Mouse (Mus musculus) heart, embryonic 15.5 days (tissue): ENCODE results near the gene Ptpre. TPM values are rescaled to one million over a fixed set of nuclear protein-coding genes. Genes with fewer than 3 reads are reported as not detected.

Source experiments
- ATAC-seq: fragments of 200-750 bp; cut with Nextera tagmentation; replicated peaks from 2 replicates; pipeline ENCODE4 v1.8.0; 2017; ENCODE audit warnings: low read depth, moderate TSS enrichment; ENCODE audit not compliant: insufficient number of reproducible peaks, insufficient read depth, low FRiP score
- H3K27ac ChIP-seq: fragments of 300-500 bp; sonication (generic); 2 replicates; pipeline ENCODE4 v1.5.1; 2015; ENCODE audit warnings: mild to moderate bottlenecking, inconsistent platforms
- H3K27me3 ChIP-seq: fragments of 300-500 bp; sonication (generic); 2 replicates; pipeline ENCODE4 v1.6.1; 2015; ENCODE audit warnings: inconsistent platforms
- H3K36me3 ChIP-seq: fragments of 300-500 bp; sonication (generic); 2 replicates; pipeline ENCODE4 v1.6.1; 2015; ENCODE audit warnings: mild to moderate bottlenecking, inconsistent platforms
- H3K4me1 ChIP-seq: fragments of 300-500 bp; sonication (generic); replicated peaks from 2 replicates; pipeline ENCODE4 v1.6.1; 2015; ENCODE audit warnings: inconsistent platforms
- H3K4me2 ChIP-seq: fragments of 300-500 bp; sonication (generic); 2 replicates; pipeline ENCODE4 v1.6.1; 2015; ENCODE audit warnings: inconsistent platforms, mild to moderate bottlenecking, moderate library complexity
- H3K4me3 ChIP-seq: fragments of 300-500 bp; sonication (generic); 2 replicates; pipeline ENCODE4 v1.5.1; 2015; ENCODE audit warnings: mild to moderate bottlenecking, inconsistent platforms
- H3K9ac ChIP-seq: fragments of 300-500 bp; sonication (generic); 2 replicates; pipeline ENCODE4 v1.6.1; 2015; ENCODE audit warnings: mild to moderate bottlenecking, inconsistent platforms
- H3K9me3 ChIP-seq: fragments of 300-500 bp; sonication (generic); replicated peaks from 2 replicates; pipeline ENCODE4 v1.6.1; 2016; ENCODE audit warnings: inconsistent platforms
- WGBS: fragments of 180-500 bp; shearing (Covaris S2); methylation state at CpG from one replicate; pipeline ENCODE4 v1.1.7; 2015; ENCODE audit warnings: mixed read lengths; 5-methylcytosine and 5-hydroxymethylcytosine counted together
- polyA plus RNA-seq: library from polyadenylated mRNA; unstranded; fragments of >200 nt; fragmentation: Nextera tagmentation; extraction: Ambion mirVana; gene quantifications from 2 replicates; pipeline ENCODE4 v1.2.1, GENCODE M21; 2015

Ptpre gene
- polyA plus RNA-seq, 1 experiment from 2014 or later: 2.1 TPM

- no peak for ATAC-seq
- Histone ChIP-seq H3K4me1 (no peaks in the 10 kb centered on the region), H3K27me3 (peaks cover 26% of the 10 kb centered on the region), H3K4me2 (no peak overlapping the region), H3K4me3 (no peak overlapping the region), H3K9ac (no peak overlapping the region), H3K36me3 (no peaks in the 10 kb centered on the region), H3K27ac (no peak overlapping the region), H3K9me3 (no peaks in the 10 kb centered on the region)
- WGBS: 50% methylated on average over 8 of the region's 8 CpGs
Measured at GRCm38 (mm10) chr7:135631776-135632552, 94.7 kb downstream of the Ptpre start.

GRCm38 (mm10) chr7:135632716-135633258 is 95.5 kb downstream of the Ptpre start:
- Histone ChIP-seq H3K27ac (no peak overlapping the region), H3K4me3 (no peak overlapping the region), H3K9ac (no peak overlapping the region), H3K9me3 (no peaks in the 10 kb centered on the region), H3K4me2 (no peak overlapping the region), H3K27me3 (peaks cover 34% of the 10 kb centered on the region), H3K4me1 (no peaks in the 10 kb centered on the region), H3K36me3 (no peaks in the 10 kb centered on the region)
- ATAC-seq: no peak
- 76% methylated on average over 7 of the region's 7 CpGs for WGBS

GRCm38 (mm10) chr7:135634851-135635624 is 97.8 kb downstream of the Ptpre start:
- no peaks in the 10 kb centered on the region for H3K4me1 ChIP-seq
- H3K9ac ChIP-seq: no peak overlapping the region
- no peak overlapping the region for H3K4me3 ChIP-seq
- H3K36me3 ChIP-seq: no peaks in the 10 kb centered on the region
- no peak overlapping the region for H3K4me2 ChIP-seq
- peaks cover 34% of the 10 kb centered on the region for H3K27me3 ChIP-seq
- no peaks in the 10 kb centered on the region for H3K9me3 ChIP-seq
- no peak for ATAC-seq
- 72% methylated on average over 16 of the region's 16 CpGs for WGBS
- H3K27ac ChIP-seq: no peak overlapping the region

GRCm38 (mm10) chr7:135637406-135637980 is 100.2 kb downstream of the Ptpre start:
- H3K36me3 ChIP-seq: no peaks in the 10 kb centered on the region
- no peak overlapping the region for H3K4me2 ChIP-seq
- no peak overlapping the region for H3K27ac ChIP-seq
- H3K9me3 ChIP-seq: no peaks in the 10 kb centered on the region
- H3K27me3 ChIP-seq: peaks cover 29% of the 10 kb centered on the region
- H3K4me1 ChIP-seq: no peaks in the 10 kb centered on the region
- H3K4me3 ChIP-seq: no peak overlapping the region
- H3K9ac ChIP-seq: no peak overlapping the region
- ATAC-seq: no peak
- WGBS: 62% methylated on average over 13 of the region's 13 CpGs

DNA sequence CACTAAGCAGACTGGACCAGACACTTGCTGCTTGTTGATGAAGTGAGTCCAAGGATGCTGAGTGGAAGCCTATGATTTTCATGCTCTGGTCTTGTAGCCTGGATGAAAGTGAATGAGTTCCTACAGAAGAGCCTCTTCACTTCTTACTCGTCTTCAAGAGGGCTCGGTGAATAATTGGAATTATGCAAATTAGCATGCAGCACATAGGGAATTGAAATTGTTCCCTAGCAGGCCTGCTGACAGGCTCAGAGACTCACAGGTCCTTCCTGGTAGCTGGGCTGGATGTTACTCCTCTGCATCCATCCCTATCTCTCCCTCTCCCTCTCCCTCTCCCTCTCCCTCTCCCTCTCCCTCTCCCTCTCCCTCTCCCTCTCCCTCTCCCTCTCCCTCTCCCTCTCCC is 102.1 kb downstream of the Ptpre start:
- no peak overlapping the region for H3K4me2 ChIP-seq
- H3K4me3 ChIP-seq: no peak overlapping the region
- no peaks in the 10 kb centered on the region for H3K36me3 ChIP-seq
- no peaks in the 10 kb centered on the region for H3K4me1 ChIP-seq
- peaks cover 22% of the 10 kb centered on the region for H3K27me3 ChIP-seq
- ATAC-seq: no peak
- WGBS: 45% methylated on average over 2 of the region's 2 CpGs
- H3K9ac ChIP-seq: no peak overlapping the region
- H3K27ac ChIP-seq: no peak overlapping the region
- no peaks in the 10 kb centered on the region for H3K9me3 ChIP-seq

GRCm38 (mm10) chr7:135641698-135642507 is 104.6 kb downstream of the Ptpre start:
- H3K27ac ChIP-seq: no peak overlapping the region
- no peaks in the 10 kb centered on the region for H3K4me1 ChIP-seq
- 58% methylated on average over 14 of the region's 14 CpGs for WGBS
- H3K27me3 ChIP-seq: peaks cover 12% of the 10 kb centered on the region; the same call in 1 of the 2 replicates
- H3K4me2 ChIP-seq: no peak overlapping the region
- H3K4me3 ChIP-seq: no peak overlapping the region
- H3K9me3 ChIP-seq: no peaks in the 10 kb centered on the region
- H3K36me3 ChIP-seq: no peaks in the 10 kb centered on the region
- no peak overlapping the region for H3K9ac ChIP-seq
- no peak for ATAC-seq

GRCm38 (mm10) chr7:135644452-135644851 is 107.2 kb downstream of the Ptpre start:
- 0 out of 2 replicates have a peak, but pooled peaks cover 4% of the 10 kb centered on the region for H3K27me3 ChIP-seq
- H3K4me3 ChIP-seq: no peak overlapping the region
- H3K9ac ChIP-seq: no peak overlapping the region
- 80% methylated on average over 1 of the region's 1 CpGs for WGBS
- no peaks in the 10 kb centered on the region for H3K4me1 ChIP-seq
- no peaks in the 10 kb centered on the region for H3K9me3 ChIP-seq
- H3K27ac ChIP-seq: no peak overlapping the region
- no peak overlapping the region for H3K4me2 ChIP-seq
- H3K36me3 ChIP-seq: no peaks in the 10 kb centered on the region
- no peak for ATAC-seq

DNA sequence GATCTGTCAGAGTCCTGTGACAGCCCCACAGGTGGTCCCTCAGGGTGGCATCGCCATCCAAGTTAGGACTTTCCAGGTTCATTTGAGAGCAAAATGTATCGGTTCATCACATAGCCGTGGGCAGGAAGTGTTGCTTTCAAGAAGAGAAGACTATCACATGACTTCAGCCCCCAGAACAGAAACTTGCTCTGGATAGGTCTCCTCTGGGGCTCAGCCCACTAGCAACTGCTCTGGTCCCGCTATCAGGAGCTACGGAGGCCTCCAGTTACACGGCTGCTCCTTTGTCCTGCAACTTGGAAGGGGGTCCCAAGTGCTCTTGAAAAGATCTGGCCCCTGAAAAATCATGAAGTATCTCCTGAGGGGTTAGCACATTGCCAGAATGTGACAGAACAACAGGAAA is 109.7 kb downstream of the Ptpre start:
- WGBS: 70% methylated on average over 6 of the region's 6 CpGs
- no peak overlapping the region for H3K4me2 ChIP-seq
- ATAC-seq: no peak
- no peaks in the 10 kb centered on the region for H3K36me3 ChIP-seq
- 0 out of 2 replicates have a peak, but pooled peaks cover 4% of the 10 kb centered on the region for H3K27me3 ChIP-seq
- no peak overlapping the region for H3K4me3 ChIP-seq
- peaks cover 4% of the 10 kb centered on the region; the same call in 1 of the 2 replicates for H3K4me1 ChIP-seq
- H3K27ac ChIP-seq: no peak overlapping the region
- no peaks in the 10 kb centered on the region for H3K9me3 ChIP-seq
- no peak overlapping the region for H3K9ac ChIP-seq

GRCm38 (mm10) chr7:135648821-135649220 is 111.5 kb downstream of the Ptpre start:
- H3K4me1 ChIP-seq: peaks cover 4% of the 10 kb centered on the region; the same call in 1 of the 2 replicates
- no peak overlapping the region for H3K4me2 ChIP-seq
- H3K27me3 ChIP-seq: no peaks in the 10 kb centered on the region
- 76% methylated on average over 8 of the region's 8 CpGs for WGBS
- H3K9me3 ChIP-seq: no peaks in the 10 kb centered on the region
- ATAC-seq: no peak
- no peak overlapping the region for H3K27ac ChIP-seq
- H3K9ac ChIP-seq: no peak overlapping the region
- no peaks in the 10 kb centered on the region for H3K36me3 ChIP-seq
- no peak overlapping the region for H3K4me3 ChIP-seq

GRCm38 (mm10) chr7:135649306-135649705 is 112.0 kb downstream of the Ptpre start:
- Histone ChIP-seq H3K4me1 (peaks cover 4% of the 10 kb centered on the region; the same call in 1 of the 2 replicates), H3K27me3 (no peaks in the 10 kb centered on the region), H3K4me2 (no peak overlapping the region), H3K4me3 (no peak overlapping the region), H3K27ac (no peak overlapping the region), H3K9me3 (no peaks in the 10 kb centered on the region), H3K9ac (no peak overlapping the region), H3K36me3 (no peaks in the 10 kb centered on the region)
- 82% methylated on average over 1 of the region's 1 CpGs for whole genome bisulfite sequencing
- ATAC-seq: no peak
